Mouse (Mus musculus) B cell, adult 2 months (primary cell): ENCODE data around the gene Sae1.
A peak's percentile ranks its signal among the peaks of the same experiment; 100 is the strongest.

ENCODE experiments used
- DNase-seq, 2 experiments: peaks; one replicate each; pipeline ENCODE4 v3.0.0; 2022

Sae1 gene

DNA sequence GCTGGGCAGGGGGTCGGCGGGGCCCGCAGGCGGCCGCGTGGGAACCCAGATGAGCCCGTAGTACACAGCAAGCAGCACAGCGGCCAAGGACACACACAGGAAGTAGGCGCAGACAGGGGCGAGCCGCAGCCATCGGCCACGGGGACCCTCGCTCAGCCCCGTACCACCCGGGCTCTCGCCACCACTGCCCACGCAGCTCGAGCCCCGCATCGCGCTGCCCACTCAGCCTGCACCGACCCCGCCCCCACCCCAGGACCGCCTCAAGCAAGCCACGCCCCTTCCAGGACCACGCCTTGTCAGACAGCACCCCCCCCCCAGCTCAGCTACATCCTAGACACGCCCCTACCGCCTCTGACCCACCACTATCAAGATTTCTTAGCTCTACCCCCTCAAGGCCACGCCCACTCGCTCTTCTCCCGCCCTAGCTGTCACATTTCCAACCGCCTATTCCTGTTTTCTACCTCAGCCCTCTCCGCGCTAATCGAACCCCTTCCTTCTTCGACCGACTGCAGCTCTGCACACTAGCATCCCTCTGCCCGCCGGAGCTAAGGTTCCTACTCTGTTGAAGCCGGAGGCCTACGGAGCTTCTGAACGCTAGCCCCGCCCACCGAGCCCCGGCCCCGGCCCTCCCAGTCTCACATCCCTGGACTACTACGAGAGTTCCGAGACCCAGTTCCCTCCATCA, 114.4 kb downstream of the Sae1 start, which contains the start of gene Inafm1:
Gene Inafm1, minus strand, starts transcription at position 537 of the 685 bp plus-strand sequence.
- peak; percentile 85 for DNase-seq

DNA sequence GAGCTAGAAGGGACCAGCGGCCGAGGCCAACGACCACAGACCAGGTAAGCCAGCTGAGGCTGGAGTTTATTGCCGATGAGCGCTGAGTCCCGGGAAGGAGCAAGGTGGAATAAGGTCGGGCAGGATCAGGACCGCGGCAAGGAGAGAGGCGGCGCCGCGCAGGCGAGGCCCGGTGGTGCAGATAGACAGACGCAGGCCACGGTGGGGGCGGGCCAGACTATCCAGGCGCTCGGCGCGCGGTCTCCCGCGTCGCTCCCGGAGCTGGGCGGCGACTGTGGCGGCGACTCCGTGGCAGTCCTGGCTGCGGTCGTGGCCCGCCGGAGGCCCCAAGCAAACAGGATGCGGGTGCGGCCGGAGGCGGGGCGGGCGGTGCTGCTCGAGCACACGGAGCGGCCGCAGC, 114.9 kb downstream of the Sae1 start:
- peak; percentile 57 to 62 for DNase-seq

DNA sequence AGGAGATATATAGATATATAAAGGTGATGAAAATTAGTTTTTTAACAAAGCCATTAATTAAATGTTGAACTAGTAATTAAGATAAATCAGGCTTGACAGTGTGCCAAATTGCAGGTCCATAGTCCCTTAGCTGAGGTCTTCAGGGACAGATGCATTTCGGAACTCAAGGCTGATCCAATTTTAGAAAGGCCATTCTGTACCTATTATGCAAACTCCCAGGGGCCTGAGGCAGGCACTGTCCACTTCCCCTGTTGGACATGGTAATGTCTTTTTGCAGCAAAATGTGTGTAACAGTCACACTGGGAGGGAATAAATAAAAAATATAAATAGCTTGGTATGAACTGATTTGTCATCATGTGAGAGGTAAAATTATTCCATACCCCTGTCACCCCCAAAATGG, 116.5 kb downstream of the Sae1 start:
- DNase-seq = no peak
